Mouse (Mus musculus) hindbrain, embryonic 14.5 days (tissue): ENCODE results near the gene Cd55. TPM values are rescaled to one million over a fixed set of nuclear protein-coding genes. Genes with fewer than 3 reads are reported as not detected.
"Not testable (repeated sequence)": the region's sequence is repeated elsewhere in the genome, so short reads cannot be mapped to it uniquely, and the experiment has no call there.

ENCODE experiments used
- ATAC-seq: fragments of 200-750 bp; cut with Nextera tagmentation; 2 replicates; pipeline ENCODE4 v1.8.0; 2017; ENCODE audit warnings: moderate number of reproducible peaks, mild to moderate bottlenecking, moderate TSS enrichment, moderate library complexity; ENCODE audit not compliant: low FRiP score
- DNase-seq: peaks from one replicate; pipeline ENCODE4 v3.0.0-alpha.2; 2015; ENCODE audit warnings: low spot score
- H3K27ac ChIP-seq: fragments of 300-500 bp; sonication (generic); 2 replicates; pipeline ENCODE4 v1.5.1; 2014; ENCODE audit warnings: mild to moderate bottlenecking, moderate library complexity
- H3K27me3 ChIP-seq: fragments of 300-500 bp; sonication (generic); 2 replicates; pipeline ENCODE4 v1.6.1; 2014; ENCODE audit warnings: mild to moderate bottlenecking, low read length, mixed read lengths; ENCODE audit not compliant: control insufficient read depth, insufficient read depth
- H3K36me3 ChIP-seq: fragments of 300-500 bp; sonication (generic); replicated peaks from 2 replicates; pipeline ENCODE4 v1.6.1; 2014; ENCODE audit not compliant: control insufficient read depth, insufficient read depth
- H3K4me1 ChIP-seq: fragments of 300-500 bp; sonication (generic); replicated peaks from 2 replicates; pipeline ENCODE4 v1.6.1; 2014; ENCODE audit warnings: antibody characterized with exemption, low read length, mixed read lengths; ENCODE audit not compliant: control insufficient read depth, insufficient read depth
- H3K4me2 ChIP-seq: fragments of 300-500 bp; sonication (generic); replicated peaks from 2 replicates; pipeline ENCODE4 v1.6.1; 2014; ENCODE audit warnings: mild to moderate bottlenecking, moderate library complexity
- H3K4me3 ChIP-seq: fragments of 300-500 bp; sonication (generic); replicated peaks from 2 replicates; pipeline ENCODE4 v1.5.1; 2014; ENCODE audit warnings: mild to moderate bottlenecking, low read length
- H3K9ac ChIP-seq: fragments of 300-500 bp; sonication (generic); 2 replicates; pipeline ENCODE4 v1.6.1; 2014
- H3K9me3 ChIP-seq: fragments of 300-500 bp; sonication (generic); 2 replicates; pipeline ENCODE4 v1.6.1; 2016; ENCODE audit warnings: low read length; ENCODE audit not compliant: control insufficient read depth
- WGBS: fragments of 180-500 bp; shearing (Covaris S2); extraction: QIAGEN DNeasy Blood & Tissue Kit; methylation state at CpG from one replicate; pipeline ENCODE4 v1.1.7; 2014; 5-methylcytosine and 5-hydroxymethylcytosine counted together
- polyA plus RNA-seq: library from polyadenylated mRNA; unstranded; fragments of >200 nt; fragmentation: Nextera tagmentation; extraction: Ambion mirVana; gene quantifications from 2 replicates; pipeline ENCODE4 v1.2.1, GENCODE M21; 2014

Gene Cd55
- polyA plus RNA-seq, 1 experiment from 2014 or later, result 9.5 TPM

DNA sequence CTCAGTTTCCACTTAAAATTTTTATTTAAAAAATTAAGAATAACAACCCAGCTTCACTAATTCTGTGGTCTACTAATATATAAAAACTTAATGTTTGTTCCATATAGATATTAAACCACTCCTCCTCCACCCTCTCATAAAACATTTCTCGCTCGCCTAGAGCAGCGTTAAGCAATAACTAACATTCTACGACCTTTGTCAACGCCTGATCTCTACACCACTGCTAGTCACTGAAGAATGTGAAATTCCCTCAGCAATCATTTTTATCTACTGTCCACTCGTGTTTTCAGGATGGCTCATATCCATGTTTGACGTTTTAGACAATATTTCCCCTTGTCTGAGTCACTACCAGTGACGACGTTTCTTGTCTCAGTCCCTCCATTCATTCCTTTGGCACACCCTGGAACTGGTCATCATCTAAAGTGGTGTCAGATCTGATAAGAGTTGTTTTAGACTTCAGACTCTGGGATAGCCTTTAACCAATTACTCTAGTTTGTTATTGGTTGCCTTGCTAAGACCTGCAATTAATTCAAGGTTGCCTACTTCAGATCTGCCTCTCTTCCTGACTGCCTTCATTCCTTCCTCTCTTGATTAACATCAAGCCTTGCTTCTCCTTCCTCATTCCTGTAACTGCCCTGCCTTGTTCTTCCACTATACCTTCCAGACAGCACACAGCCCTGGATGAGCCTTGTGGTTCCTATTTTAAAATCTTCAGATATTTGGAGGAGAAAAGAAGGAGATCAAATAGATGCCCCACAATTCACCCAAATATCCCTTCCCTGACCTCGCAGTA, 23.5 kb upstream of the Cd55 start:
- H3K9ac ChIP-seq, result no peak overlapping the region
- ATAC-seq (no peak), DNase-seq (no peak)
- no peaks in the 10 kb centered on the region for H3K36me3 ChIP-seq
- H3K4me1 ChIP-seq, result no peaks in the 10 kb centered on the region
- no peak overlapping the region for H3K27ac ChIP-seq
- H3K9me3 ChIP-seq, result no peaks in the 10 kb centered on the region
- WGBS, result 88% methylated on average over 10 of the region's 10 CpGs
- no peak overlapping the region for H3K4me3 ChIP-seq
- no peaks in the 10 kb centered on the region for H3K27me3 ChIP-seq
- no peak overlapping the region for H3K4me2 ChIP-seq

DNA sequence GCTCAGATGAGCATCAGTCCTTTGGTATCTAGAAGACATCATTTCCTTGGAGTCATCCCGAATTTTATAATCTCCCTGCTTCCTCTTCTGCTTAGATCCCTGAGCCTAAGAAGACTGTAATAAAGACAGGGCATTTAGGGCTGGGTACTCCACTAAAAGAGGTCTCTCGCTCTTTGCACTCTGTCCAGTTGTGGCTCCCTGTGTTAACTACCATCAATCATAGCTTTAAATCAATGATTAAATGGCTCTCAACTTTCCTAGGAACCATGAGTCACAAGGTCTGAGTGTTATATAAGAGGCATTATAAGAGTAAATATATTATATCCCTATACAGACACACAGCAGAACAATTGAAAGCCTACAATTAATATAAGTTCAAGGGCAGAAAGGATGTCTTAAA, 22.8 kb upstream of the Cd55 start:
- H3K27ac ChIP-seq, result no peak overlapping the region
- 75% methylated on average over 2 of the region's 2 CpGs for WGBS
- no peak for DNase-seq
- no peaks in the 10 kb centered on the region for H3K36me3 ChIP-seq
- no peak for ATAC-seq
- no peaks in the 10 kb centered on the region for H3K4me1 ChIP-seq
- H3K27me3 ChIP-seq, result no peaks in the 10 kb centered on the region
- H3K9ac ChIP-seq, result no peak overlapping the region
- H3K9me3 ChIP-seq, result no peaks in the 10 kb centered on the region
- no peak overlapping the region for H3K4me3 ChIP-seq
- no peak overlapping the region for H3K4me2 ChIP-seq

GRCm38 (mm10) chr1:130474936-130475335, 12.4 kb upstream of the Cd55 start:
- ATAC-seq (no peak), DNase-seq (no peak)
- Histone ChIP-seq H3K9me3 (no peaks in the 10 kb centered on the region), H3K4me3 (no peak overlapping the region), H3K27ac (no peak overlapping the region), H3K4me1 (no peaks in the 10 kb centered on the region), H3K27me3 (no peaks in the 10 kb centered on the region), H3K36me3 (no peaks in the 10 kb centered on the region), H3K9ac (no peak overlapping the region), H3K4me2 (no peak overlapping the region)
- 94% methylated on average over 6 of the region's 6 CpGs for WGBS

DNA sequence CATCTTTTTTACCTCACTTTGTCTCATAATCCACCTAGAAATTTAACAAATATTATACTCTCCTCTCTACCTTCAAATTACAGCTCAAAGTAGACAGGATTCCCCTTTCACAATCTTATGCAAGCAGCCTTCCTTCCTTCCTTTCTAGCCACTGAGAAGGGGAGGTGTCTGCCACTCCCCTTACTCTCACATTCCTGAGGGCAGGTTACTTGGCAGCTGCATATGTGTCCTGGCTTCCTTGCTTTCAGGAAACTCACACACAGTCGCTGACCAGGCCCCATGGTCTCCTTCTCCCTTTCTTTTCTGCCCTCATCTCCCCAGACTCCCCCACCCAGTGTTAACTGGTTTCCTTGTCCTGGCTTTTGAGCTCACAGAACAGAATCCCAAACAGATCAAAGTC, 11.7 kb upstream of the Cd55 start:
- no peaks in the 10 kb centered on the region for H3K27me3 ChIP-seq
- H3K9me3 ChIP-seq, result no peaks in the 10 kb centered on the region
- H3K9ac ChIP-seq, result no peak overlapping the region
- no peak overlapping the region for H3K4me3 ChIP-seq
- no peak overlapping the region for H3K4me2 ChIP-seq
- H3K36me3 ChIP-seq, result no peaks in the 10 kb centered on the region
- ATAC-seq (no peak), DNase-seq (no peak)
- no peaks in the 10 kb centered on the region for H3K4me1 ChIP-seq
- no peak overlapping the region for H3K27ac ChIP-seq
- 31% methylated on average over 1 of the region's 1 CpGs for WGBS

GRCm38 (mm10) chr1:130470074-130470473, 7.5 kb upstream of the Cd55 start:
- Histone ChIP-seq H3K36me3 (no peaks in the 10 kb centered on the region), H3K9me3 (no peaks in the 10 kb centered on the region), H3K4me2 (no peak overlapping the region), H3K4me1 (no peaks in the 10 kb centered on the region), H3K4me3 (no peak overlapping the region), H3K9ac (no peak overlapping the region), H3K27me3 (no peaks in the 10 kb centered on the region), H3K27ac (no peak overlapping the region)
- DNase-seq (no peak), ATAC-seq (no peak)
- WGBS, result 96% methylated on average over 4 of the region's 4 CpGs

DNA sequence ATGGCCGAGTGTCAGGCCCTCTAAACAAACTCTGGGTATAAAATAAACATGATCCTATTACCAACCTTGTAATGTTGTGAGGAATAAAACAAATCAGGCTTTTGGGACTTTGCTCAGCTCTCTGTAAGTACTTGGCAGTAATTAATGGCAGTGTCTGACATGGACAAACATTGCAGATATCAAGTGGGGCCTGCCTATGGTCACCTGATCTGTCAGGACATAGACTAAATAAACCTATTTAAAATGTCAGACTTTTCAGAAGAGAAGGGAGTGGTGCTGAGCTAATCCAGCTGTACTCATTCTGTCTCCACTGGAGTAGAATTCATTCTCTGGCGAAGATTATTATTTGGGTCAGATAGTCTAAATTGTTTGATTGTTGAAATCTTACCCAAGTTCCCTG, 4.9 kb upstream of the Cd55 start:
- H3K4me3 ChIP-seq, result no peak overlapping the region
- ATAC-seq, result no peak
- no peak overlapping the region for H3K9ac ChIP-seq
- no peaks in the 10 kb centered on the region for H3K36me3 ChIP-seq
- H3K9me3 ChIP-seq, result no peaks in the 10 kb centered on the region
- DNase-seq, result no peak
- H3K27ac ChIP-seq, result no peak overlapping the region
- H3K27me3 ChIP-seq, result no peaks in the 10 kb centered on the region
- 0 out of 2 replicates have a peak, but pooled peaks cover 4% of the 10 kb centered on the region for H3K4me1 ChIP-seq
- no peak overlapping the region for H3K4me2 ChIP-seq
- WGBS, result 73% methylated on average over 2 of the region's 2 CpGs

- no peak for DNase-seq
- no peaks in the 10 kb centered on the region for H3K9me3 ChIP-seq
- 0 out of 2 replicates have a peak, but pooled peaks cover 4% of the 10 kb centered on the region for H3K4me1 ChIP-seq
- no peak for ATAC-seq
- no peaks in the 10 kb centered on the region for H3K27me3 ChIP-seq
- no peaks in the 10 kb centered on the region for H3K36me3 ChIP-seq
- H3K4me2 ChIP-seq, result no peak overlapping the region
- H3K9ac ChIP-seq, result no peak overlapping the region
- no peak overlapping the region for H3K4me3 ChIP-seq
- H3K27ac ChIP-seq, result no peak overlapping the region
Observed at GRCm38 (mm10) chr1:130464173-130464572, 1.6 kb upstream of the Cd55 start.

DNA sequence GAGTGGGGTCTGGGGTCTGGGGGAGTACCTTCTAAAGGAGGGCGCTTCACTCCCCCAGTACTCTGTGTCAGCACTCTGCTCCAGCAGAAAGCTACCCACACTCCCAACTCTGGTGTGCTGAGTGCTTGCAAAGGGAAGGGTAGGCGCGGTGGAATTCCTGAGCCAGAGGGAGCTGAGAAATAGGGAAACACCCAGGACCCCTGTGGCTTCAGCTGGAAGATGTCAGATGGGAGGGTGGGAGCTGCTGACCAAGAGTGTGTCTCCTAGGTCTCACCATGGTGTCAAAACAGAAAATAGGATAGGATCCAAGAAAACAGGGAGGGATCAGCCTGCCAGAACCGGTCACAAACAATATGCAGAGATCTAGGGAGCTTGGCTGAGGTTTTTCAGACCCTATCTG, 323 bp upstream of the Cd55 start:
- peak overlapping the region; percentile 79 for H3K4me2 ChIP-seq
- DNase-seq, result peak; percentile 50
- H3K9me3 ChIP-seq, result no peaks in the 10 kb centered on the region
- no peaks in the 10 kb centered on the region for H3K27me3 ChIP-seq
- H3K4me3 ChIP-seq, result peak overlapping the region; percentile 83
- peak; percentile 86 for ATAC-seq
- H3K9ac ChIP-seq, result peak overlapping the region; percentile 81
- WGBS, result 6% methylated on average over 4 of the region's 4 CpGs
- peak overlapping the region; percentile 70 for H3K27ac ChIP-seq
- 0 out of 2 replicates have a peak, but pooled peaks cover 4% of the 10 kb centered on the region for H3K4me1 ChIP-seq
- no peaks in the 10 kb centered on the region for H3K36me3 ChIP-seq

GRCm38 (mm10) chr1:130455111-130455510, 7.4 kb downstream of the Cd55 start:
- DNase-seq (no peak), ATAC-seq (no peak)

GRCm38 (mm10) chr1:130442930-130443329, 19.6 kb downstream of the Cd55 start:
- not testable (repeated sequence) for H3K4me1 ChIP-seq, H3K4me3 ChIP-seq, H3K4me2 ChIP-seq, H3K27me3 ChIP-seq, H3K27ac ChIP-seq, ATAC-seq, DNase-seq, H3K9ac ChIP-seq, H3K9me3 ChIP-seq, H3K36me3 ChIP-seq
- 84% methylated on average over 1 of the region's 1 CpGs for WGBS

More at GRCm38 (mm10) chr1:130455111-130455510, 7.4 kb downstream of the Cd55 start:
- Histone ChIP-seq H3K27me3 (no peaks in the 10 kb centered on the region), H3K4me3 (no peak overlapping the region), H3K9ac (no peak overlapping the region), H3K9me3 (no peaks in the 10 kb centered on the region), H3K4me1 (no peaks in the 10 kb centered on the region), H3K36me3 (no peaks in the 10 kb centered on the region), H3K27ac (no peak overlapping the region), H3K4me2 (no peak overlapping the region)
- WGBS, result 93% methylated on average over 2 of the region's 2 CpGs
